Mouse (Mus musculus) cerebellum, adult 2 months (tissue): ENCODE data around the gene Polr3h.

Source experiments
- CTCF ChIP-seq: fragments of 200-500 bp; IDR thresholded peaks from 2 replicates; pipeline ENCODE4 v1.5.1; 2011; ENCODE audit warnings: low read depth, mild to moderate bottlenecking, control low read depth, low read length, moderate library complexity, borderline replicate concordance; ENCODE audit not compliant: insufficient read depth
- POLR2A ChIP-seq: fragments of 200-500 bp; IDR thresholded peaks from 2 replicates; pipeline ENCODE4 v1.6.1; 2011; ENCODE audit warnings: low read length, control low read depth, borderline replicate concordance; ENCODE audit not compliant: insufficient read depth

- TF ChIP-seq CTCF (no peak), POLR2A (peak; percentile 99)
These were observed 67.9 kb downstream of the Polr3h start for GRCm38 (mm10) chr15:81858138-81858516.
